Mouse (Mus musculus): ENCODE data around the gene Exoc2.

DNA sequence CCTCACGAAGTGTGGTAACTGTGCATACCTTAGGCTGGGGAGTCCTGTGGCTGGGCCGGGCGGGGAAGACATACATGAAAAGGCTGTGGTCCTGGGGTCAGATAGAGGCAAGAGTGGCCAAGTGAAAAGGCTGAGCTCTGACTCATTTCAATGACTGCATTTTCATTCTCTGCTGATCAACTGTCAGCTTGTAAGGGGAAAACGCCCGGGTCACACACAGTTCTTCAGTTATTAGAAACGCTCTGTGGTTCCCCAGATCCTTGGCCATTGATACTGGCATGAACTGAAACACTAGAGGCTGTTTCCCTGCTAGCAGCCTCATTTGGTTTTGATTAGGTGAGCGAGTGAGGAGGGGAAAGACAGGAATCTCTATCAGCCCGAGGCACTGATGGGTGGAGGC lies 191.5 kb downstream of the Exoc2 start:
- TF ChIP-seq TAL1 (IDR thresholded peaks at IDR 0.05; ENCODE audit: low read length) (no peak), GATA1 (IDR thresholded peaks at IDR 0.05; ENCODE audit: low read length) (no peak)

Data from erythroblast, embryonic 14.5 days (primary cell).